ENCODE assay signal across 8 mouse cellular contexts in the genomic region with DNA sequence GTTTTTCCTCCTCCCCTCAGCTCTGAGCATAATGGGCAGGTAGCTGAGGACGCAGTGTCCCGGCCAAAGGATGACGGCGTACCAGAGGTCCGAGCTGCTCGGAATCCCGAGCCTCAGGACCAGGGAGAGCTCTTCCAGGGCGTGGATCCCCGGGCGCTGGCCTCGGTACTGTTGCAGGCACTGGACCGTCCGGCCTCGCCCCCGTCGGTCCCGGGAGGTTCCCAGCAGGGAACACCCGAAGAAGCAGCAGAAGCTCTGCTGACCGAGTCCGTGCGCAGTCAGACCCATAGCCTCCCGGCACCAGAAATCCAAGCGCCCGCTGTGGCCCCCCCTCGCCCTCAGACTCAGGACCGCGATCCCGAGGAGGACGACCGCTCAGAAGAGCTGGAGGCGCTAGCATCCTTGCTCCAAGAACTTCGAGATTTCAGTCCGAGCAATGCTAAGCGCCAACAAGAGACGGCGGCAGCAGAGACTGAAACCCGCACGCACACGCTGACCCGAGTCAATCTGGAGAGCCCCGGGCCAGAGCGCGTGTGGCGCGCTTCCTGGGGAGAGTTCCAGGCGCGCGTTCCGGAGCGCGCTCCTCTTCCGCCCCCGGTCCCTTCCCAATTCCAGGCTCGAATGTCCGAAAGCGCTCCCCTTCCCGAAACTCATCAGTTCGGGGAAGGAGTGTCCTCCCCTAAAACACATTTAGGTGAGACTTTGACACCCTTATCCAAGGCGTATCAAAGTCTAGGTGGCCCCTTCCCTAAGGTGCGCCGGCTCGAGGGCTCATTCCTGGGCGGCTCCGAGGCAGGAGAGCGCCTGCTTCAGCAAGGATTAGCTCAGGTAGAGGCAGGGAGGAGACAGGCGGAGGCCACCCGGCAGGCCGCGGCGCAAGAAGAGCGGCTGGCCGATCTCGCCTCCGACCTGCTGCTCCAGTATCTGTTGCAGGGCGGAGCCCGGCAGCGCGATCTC. TPM values are rescaled to one million over a fixed set of nuclear protein-coding genes. Genes with fewer than 3 reads are reported as not detected.
DNase-seq lines count a peak whose midpoint lies in the region; ATAC-seq and TF ChIP-seq lines count a peak whose summit lies in the region.

No protein-coding gene starts in this region.

- ATAC-seq in kidney, embryonic 14.5 days (ENCODE audit: low FRiP score, low TSS enrichment): no peak
- 0 out of 2 replicates have a peak, but pooled peaks have one; percentile 19 for ATAC-seq in heart, postnatal 0 days (ENCODE audit: insufficient read depth, low read depth)
- no peak for ATAC-seq in limb, embryonic 13.5 days (ENCODE audit: low FRiP score, low read depth)

- no peak overlapping the region for H3K27ac ChIP-seq in kidney, embryonic 14.5 days (ENCODE audit: low read depth, low read length)
- no peak overlapping the region for H3K27ac ChIP-seq in ES-E14 (ENCODE audit: insufficient read depth, low read depth, low read length, poor library complexity, severe bottlenecking)
- H3K27ac ChIP-seq in brown adipose tissue, adult 24 weeks (replicated peaks; ENCODE audit: low read depth, low read length): no peak overlapping the region
- no peak overlapping the region for H3K27ac ChIP-seq in heart, postnatal 0 days (ENCODE audit: low read depth)
- no peak overlapping the region for H3K27ac ChIP-seq in limb, embryonic 13.5 days

- peaks cover 4% of the 10 kb centered on the region; the same call in 1 of the 2 replicates for H3K36me3 ChIP-seq in kidney, embryonic 14.5 days (ENCODE audit: control insufficient read depth, insufficient read depth, low read length)
- H3K36me3 ChIP-seq in ES-E14 (ENCODE audit: control insufficient read depth, insufficient read depth, low read length, poor library complexity, severe bottlenecking): no peaks in the 10 kb centered on the region
- peaks cover 15% of the 10 kb centered on the region for H3K36me3 ChIP-seq in heart, postnatal 0 days (replicated peaks; ENCODE audit: control insufficient read depth, insufficient read depth, low read length)
- peaks cover 13% of the 10 kb centered on the region for H3K36me3 ChIP-seq in limb, embryonic 13.5 days

- TF ChIP-seq CTCF in heart, postnatal 0 days (IDR thresholded peaks at IDR 0.05; ENCODE audit: low read depth): no peak

- peaks cover 51% of the 10 kb centered on the region for H3K27me3 ChIP-seq in kidney, embryonic 14.5 days (ENCODE audit: control insufficient read depth, insufficient read depth, low read length)
- peaks cover 57% of the 10 kb centered on the region for H3K27me3 ChIP-seq in heart, postnatal 0 days (ENCODE audit: control insufficient read depth, insufficient read depth, low read length)
- peaks cover 81% of the 10 kb centered on the region for H3K27me3 ChIP-seq in limb, embryonic 13.5 days

- TF ChIP-seq EP300 in heart, postnatal 0 days (IDR thresholded peaks at IDR 0.05; ENCODE audit: low read depth): no peak

- no peak overlapping the region for H3K9ac ChIP-seq in kidney, embryonic 14.5 days (ENCODE audit: low read depth, low read length)
- peak overlapping the region; percentile 65 for H3K9ac ChIP-seq in ES-E14 (ENCODE audit: insufficient read depth, low read depth, low read length, poor library complexity, severe bottlenecking)
- no peak overlapping the region for H3K9ac ChIP-seq in heart, postnatal 0 days (replicated peaks; ENCODE audit: low read depth, low read length)
- no peak overlapping the region for H3K9ac ChIP-seq in limb, embryonic 13.5 days

- in situ Hi-C loops in ES-E14 (cut with MboI; ENCODE audit: low sequenced_read_pairs in 2 of 2, unreplicated experiment in 2 of 2): no loop called here

- peak overlapping the region; percentile 49 for H3K4me3 ChIP-seq in kidney, embryonic 14.5 days (ENCODE audit: low read length)
- peak overlapping the region; percentile 70 to 71 for H3K4me3 ChIP-seq in ES-E14 (ENCODE audit: insufficient read depth in 1 of 2, low read depth in 1 of 2, low read length in 2 of 2, poor library complexity in 1 of 2, severe bottlenecking in 1 of 2)
- peak overlapping the region; percentile 49 for H3K4me3 ChIP-seq in brown adipose tissue, adult 24 weeks (ENCODE audit: insufficient read depth, low read depth, low read length)
- H3K4me3 ChIP-seq in heart, postnatal 0 days (ENCODE audit: low read depth, low read length): peak overlapping the region; percentile 37
- peak overlapping the region; percentile 51 for H3K4me3 ChIP-seq in limb, embryonic 13.5 days

- under 1% methylated on average over 77 of the region's 78 CpGs for WGBS in kidney, embryonic 14.5 days
- under 1% methylated on average over 76 of the region's 78 CpGs for WGBS in heart, postnatal 0 days
- WGBS in limb, embryonic 13.5 days: under 1% methylated on average over 78 of the region's 78 CpGs

- DNase-seq in kidney, adult 18-20 months: no peak
- no peak for DNase-seq in ES-E14 (ENCODE audit: low read depth, low spot score)
- no peak for DNase-seq in heart, postnatal 0 days (ENCODE audit: low spot score)
- peak; percentile 19 for DNase-seq in neural tube, embryonic 10.5 days (ENCODE audit: extremely low spot score, low spot score)
- no peak for DNase-seq in spleen, adult 12 weeks (ENCODE audit: low spot score)

- H3K4me2 ChIP-seq in kidney, embryonic 14.5 days (replicated peaks; ENCODE audit: low read depth, low read length): peak overlapping the region; percentile 99
- H3K4me2 ChIP-seq in heart, postnatal 0 days (ENCODE audit: low read depth, low read length): peak overlapping the region; percentile 69
- H3K4me2 ChIP-seq in limb, embryonic 13.5 days (replicated peaks): peak overlapping the region; percentile 99

- peaks cover 29% of the 10 kb centered on the region for H3K4me1 ChIP-seq in kidney, embryonic 14.5 days (ENCODE audit: control insufficient read depth, insufficient read depth, low read length)
- H3K4me1 ChIP-seq in ES-E14 (ENCODE audit: control insufficient read depth in 2 of 2, insufficient read depth in 2 of 2, low read length in 2 of 2, poor library complexity in 1 of 2): peaks cover 2 to 22% of the 10 kb centered on the region in 2 experiments; a peak in 1 of 4 replicates
- peaks cover 5% of the 10 kb centered on the region for H3K4me1 ChIP-seq in brown adipose tissue, adult 24 weeks (ENCODE audit: control insufficient read depth, insufficient read depth, insufficient read length, low read length)
- peaks cover 30% of the 10 kb centered on the region for H3K4me1 ChIP-seq in heart, postnatal 0 days (ENCODE audit: control insufficient read depth, insufficient read depth)
- H3K4me1 ChIP-seq in limb, embryonic 13.5 days: peaks cover 32% of the 10 kb centered on the region

- H3K9me3 ChIP-seq in kidney, embryonic 14.5 days (ENCODE audit: control insufficient read depth, low read length): no peaks in the 10 kb centered on the region
- H3K9me3 ChIP-seq in ES-E14 (ENCODE audit: control insufficient read depth, insufficient read depth, low read depth, low read length): no peaks in the 10 kb centered on the region
- H3K9me3 ChIP-seq in heart, postnatal 0 days (replicated peaks; ENCODE audit: control insufficient read depth, low read length): no peaks in the 10 kb centered on the region
- no peaks in the 10 kb centered on the region for H3K9me3 ChIP-seq in limb, embryonic 13.5 days

TF ChIP-seq in ES-E14, 5 proteins besides CTCF, POLR2A, EP300 and RAD21 (continues in another document):
- TF ChIP-seq CHD2 (IDR thresholded peaks at IDR 0.05; ENCODE audit: low read depth, low read length): no peak

RNA-seq across cellular contexts. Expression of gene Vgf, which starts 5.2 kb away (rescaled TPM):
- polyA plus RNA-seq in kidney, embryonic 14.5 days (2014; fragmentation: Nextera tagmentation; extraction: Ambion mirVana): 0.16 and 0.36 TPM in 2 replicates
- 32.2 and 45.6 TPM in 2 replicates for total RNA-seq in ES-E14 (2012; rRNA removed)
- not detected in 2 replicates for polyA plus RNA-seq in brown adipose tissue, adult 24 weeks (2012; ENCODE audit: insufficient read depth, insufficient read length, missing spikeins)
- total RNA-seq in heart, postnatal 0 days (2014; rRNA removed; ENCODE audit: low replicate concordance): not detected in 2 replicates
- 0.05 TPM in 1 of 2 replicates, not detected in the other for polyA plus RNA-seq in heart, postnatal 0 days (2015; fragmentation: Nextera tagmentation; extraction: Ambion mirVana)
- polyA plus RNA-seq in limb, embryonic 13.5 days (2015; fragmentation: Nextera tagmentation; extraction: Ambion mirVana): 0.08 and 0.11 TPM in 2 replicates

RNA-seq across cellular contexts. Expression of gene Ap1s1, which starts 14.6 kb away (rescaled TPM):
- polyA plus RNA-seq in kidney, embryonic 14.5 days (2014; fragmentation: Nextera tagmentation; extraction: Ambion mirVana): 145 and 152 TPM in 2 replicates
- 76.4 and 112 TPM in 2 replicates for total RNA-seq in ES-E14 (2012; rRNA removed)
- 69.0 and 73.6 TPM in 2 replicates for polyA plus RNA-seq in brown adipose tissue, adult 24 weeks (2012; ENCODE audit: insufficient read depth, insufficient read length, missing spikeins)
- 45.0 and 94.4 TPM in 2 replicates for total RNA-seq in heart, postnatal 0 days (2014; rRNA removed; ENCODE audit: low replicate concordance)
- 93.0 and 96.5 TPM in 2 replicates for polyA plus RNA-seq in heart, postnatal 0 days (2015; fragmentation: Nextera tagmentation; extraction: Ambion mirVana)
- 156 and 159 TPM in 2 replicates for polyA plus RNA-seq in limb, embryonic 13.5 days (2015; fragmentation: Nextera tagmentation; extraction: Ambion mirVana)

RNA-seq across cellular contexts. Expression of gene Serpine1, which starts 40.7 kb away (rescaled TPM):
- 0.26 and 0.32 TPM in 2 replicates for polyA plus RNA-seq in kidney, embryonic 14.5 days (2014; fragmentation: Nextera tagmentation; extraction: Ambion mirVana)
- total RNA-seq in ES-E14 (2012; rRNA removed): 91.8 and 166 TPM in 2 replicates
- polyA plus RNA-seq in brown adipose tissue, adult 24 weeks (2012; ENCODE audit: insufficient read depth, insufficient read length, missing spikeins): 4.1 and 9.6 TPM in 2 replicates
- 19.1 and 26.4 TPM in 2 replicates for total RNA-seq in heart, postnatal 0 days (2014; rRNA removed; ENCODE audit: low replicate concordance)
- polyA plus RNA-seq in heart, postnatal 0 days (2015; fragmentation: Nextera tagmentation; extraction: Ambion mirVana): 0.93 and 1.2 TPM in 2 replicates
- 0.28 and 0.83 TPM in 2 replicates for polyA plus RNA-seq in limb, embryonic 13.5 days (2015; fragmentation: Nextera tagmentation; extraction: Ambion mirVana)

RNA-seq across cellular contexts. Expression of gene Znhit1, which starts 43.5 kb away (rescaled TPM):
- 80.6 and 93.2 TPM in 2 replicates for polyA plus RNA-seq in kidney, embryonic 14.5 days (2014; fragmentation: Nextera tagmentation; extraction: Ambion mirVana)
- total RNA-seq in ES-E14 (2012; rRNA removed): 41.2 and 46.0 TPM in 2 replicates
- 76.0 and 101 TPM in 2 replicates for polyA plus RNA-seq in brown adipose tissue, adult 24 weeks (2012; ENCODE audit: insufficient read depth, insufficient read length, missing spikeins)
- 39.7 and 45.6 TPM in 2 replicates for total RNA-seq in heart, postnatal 0 days (2014; rRNA removed; ENCODE audit: low replicate concordance)
- polyA plus RNA-seq in heart, postnatal 0 days (2015; fragmentation: Nextera tagmentation; extraction: Ambion mirVana): 77.0 and 78.0 TPM in 2 replicates
- polyA plus RNA-seq in limb, embryonic 13.5 days (2015; fragmentation: Nextera tagmentation; extraction: Ambion mirVana): 111 and 120 TPM in 2 replicates

RNA-seq across cellular contexts. Expression of gene Plod3, which starts 44.5 kb away (rescaled TPM):
- 28.5 and 41.4 TPM in 2 replicates for polyA plus RNA-seq in kidney, embryonic 14.5 days (2014; fragmentation: Nextera tagmentation; extraction: Ambion mirVana)
- 155 and 201 TPM in 2 replicates for total RNA-seq in ES-E14 (2012; rRNA removed)
- polyA plus RNA-seq in brown adipose tissue, adult 24 weeks (2012; ENCODE audit: insufficient read depth, insufficient read length, missing spikeins): 15.4 and 16.0 TPM in 2 replicates
- 37.1 and 60.3 TPM in 2 replicates for total RNA-seq in heart, postnatal 0 days (2014; rRNA removed; ENCODE audit: low replicate concordance)
- polyA plus RNA-seq in heart, postnatal 0 days (2015; fragmentation: Nextera tagmentation; extraction: Ambion mirVana): 21.7 and 24.5 TPM in 2 replicates
- 63.1 and 65.1 TPM in 2 replicates for polyA plus RNA-seq in limb, embryonic 13.5 days (2015; fragmentation: Nextera tagmentation; extraction: Ambion mirVana)
